Mouse (Mus musculus) cortical plate, adult 2 months (tissue): ENCODE measurements around the gene Usp48.

Experiments
- CTCF ChIP-seq: fragments of 200-500 bp; IDR thresholded peaks from 2 replicates; pipeline ENCODE4 v1.5.1; 2011; ENCODE audit warnings: mild to moderate bottlenecking, control low read depth, low read length; ENCODE audit not compliant: insufficient read depth; ENCODE audit errors: extremely low read depth
- POLR2A ChIP-seq: fragments of 200-500 bp; IDR thresholded peaks from 2 replicates; pipeline ENCODE4 v1.6.1; 2011; ENCODE audit warnings: mild to moderate bottlenecking, low read length, control low read depth; ENCODE audit not compliant: insufficient read depth; ENCODE audit errors: extremely low read depth

GRCm38 (mm10) chr4:137664433-137664979, 71.0 kb downstream of the Usp48 start, which contains the start of gene Rap1gap:
- TF ChIP-seq CTCF, result no peak
- no peak; the same call in 1 of the 2 replicates for TF ChIP-seq POLR2A
